Mouse (Mus musculus) cerebellum, adult 2 months (tissue): ENCODE data around the gene Ezr. TPM values are rescaled to one million over a fixed set of nuclear protein-coding genes. Genes with fewer than 3 reads are reported as not detected.
A peak's percentile ranks its signal among the peaks of the same experiment; 100 is the strongest.

Experiments
- DNase-seq, 2 experiments: peaks; one replicate each; pipeline ENCODE4 v3.0.0; 2021
- H3K27ac ChIP-seq: fragments of 200-500 bp; 2 replicates; pipeline ENCODE4 v1.5.1; 2012; ENCODE audit warnings: low read length, control low read depth, inconsistent platforms; ENCODE audit not compliant: insufficient read depth
- H3K27me3 ChIP-seq: fragments of 200-500 bp; 2 replicates; pipeline ENCODE4 v1.6.1; 2012; ENCODE audit warnings: inconsistent platforms, mild to moderate bottlenecking, low read length, moderate library complexity; ENCODE audit not compliant: control insufficient read depth, insufficient read depth
- H3K4me1 ChIP-seq: fragments of 200-500 bp; 2 replicates; pipeline ENCODE4 v1.6.1; 2011; ENCODE audit warnings: low read length; ENCODE audit not compliant: control insufficient read depth, insufficient read depth
- H3K4me3 ChIP-seq: fragments of 200-500 bp; replicated peaks from 2 replicates; pipeline ENCODE3; 2011; ENCODE audit warnings: mild to moderate bottlenecking, low read depth, low read length, control low read depth; ENCODE audit not compliant: insufficient read depth
- CTCF ChIP-seq: fragments of 200-500 bp; IDR thresholded peaks from 2 replicates; pipeline ENCODE4 v1.5.1; 2011; ENCODE audit warnings: low read depth, mild to moderate bottlenecking, control low read depth, low read length, moderate library complexity, borderline replicate concordance; ENCODE audit not compliant: insufficient read depth
- POLR2A ChIP-seq: fragments of 200-500 bp; IDR thresholded peaks from 2 replicates; pipeline ENCODE4 v1.6.1; 2011; ENCODE audit warnings: low read length, control low read depth, borderline replicate concordance; ENCODE audit not compliant: insufficient read depth
- WGBS: fragments of 180-500 bp; shearing (Covaris S2); methylation state at CpG from one replicate; pipeline ENCODE4 v1.1.7; 2018; 5-methylcytosine and 5-hydroxymethylcytosine counted together
- polyA plus RNA-seq: library from polyadenylated mRNA; depleted of rRNA; stranded (reverse); fragments of >200 nt; gene quantifications from 2 replicates; pipeline ENCODE4 v1.2.3, GENCODE M21; 2012

Ezr gene
- polyA plus RNA-seq, 1 experiment, result 12.1 TPM

DNA sequence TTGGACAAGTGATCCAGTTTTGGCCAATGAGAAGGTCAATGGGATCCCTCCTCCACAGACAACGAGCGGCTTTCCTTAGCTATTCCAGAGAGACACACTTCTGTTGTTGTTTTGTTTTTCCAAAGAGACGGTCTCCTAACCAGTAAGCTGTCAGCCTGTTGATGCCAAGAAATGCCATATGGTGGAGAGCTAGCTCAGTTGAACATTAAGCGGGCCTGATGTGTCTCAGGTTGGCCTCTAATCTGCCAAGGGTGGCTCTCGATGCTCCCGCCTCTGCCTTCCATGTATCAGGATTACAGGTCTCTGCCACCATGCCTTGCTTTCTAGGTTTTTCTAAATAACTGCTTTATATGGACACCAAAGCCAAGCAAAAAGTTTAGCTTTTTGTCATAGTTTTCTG, 21.5 kb upstream of the Ezr start:
- peak; percentile 27 to 73 for DNase-seq
- Histone ChIP-seq H3K4me1 (no peaks in the 10 kb centered on the region; the same call in 1 of the 2 replicates), H3K4me3 (no peak overlapping the region), H3K27me3 (no peaks in the 10 kb centered on the region; the same call in 1 of the 2 replicates), H3K27ac (no peak overlapping the region)
- TF ChIP-seq POLR2A (no peak), CTCF (no peak)
- 11% methylated on average over 6 of the region's 6 CpGs for WGBS

DNA sequence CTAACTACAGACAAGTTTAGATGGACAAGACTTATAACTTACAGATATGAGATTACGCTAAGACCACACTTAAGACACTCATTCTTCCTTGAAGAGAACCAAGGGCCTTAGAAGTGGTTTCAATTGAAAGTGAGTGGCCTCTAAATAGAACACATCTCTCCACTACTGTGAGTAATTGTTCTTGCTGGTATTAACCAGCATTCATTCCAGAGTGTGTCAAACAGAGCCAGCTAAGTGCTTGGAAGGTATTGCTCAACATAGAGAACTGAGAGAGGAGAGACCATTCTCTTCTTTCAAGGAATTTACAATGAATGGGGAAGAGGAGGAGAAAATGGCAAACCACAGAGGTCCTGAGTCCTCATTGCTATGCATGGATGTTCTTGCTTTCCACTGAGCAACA, 21.0 kb upstream of the Ezr start:
- no peak overlapping the region for H3K4me3 ChIP-seq
- WGBS, result 98% methylated on average over 1 of the region's 1 CpGs
- H3K27me3 ChIP-seq, result no peaks in the 10 kb centered on the region; the same call in 1 of the 2 replicates
- no peaks in the 10 kb centered on the region; the same call in 1 of the 2 replicates for H3K4me1 ChIP-seq
- DNase-seq, result no peak
- H3K27ac ChIP-seq, result no peak overlapping the region
- TF ChIP-seq CTCF, result no peak
- TF ChIP-seq POLR2A, result no peak

DNA sequence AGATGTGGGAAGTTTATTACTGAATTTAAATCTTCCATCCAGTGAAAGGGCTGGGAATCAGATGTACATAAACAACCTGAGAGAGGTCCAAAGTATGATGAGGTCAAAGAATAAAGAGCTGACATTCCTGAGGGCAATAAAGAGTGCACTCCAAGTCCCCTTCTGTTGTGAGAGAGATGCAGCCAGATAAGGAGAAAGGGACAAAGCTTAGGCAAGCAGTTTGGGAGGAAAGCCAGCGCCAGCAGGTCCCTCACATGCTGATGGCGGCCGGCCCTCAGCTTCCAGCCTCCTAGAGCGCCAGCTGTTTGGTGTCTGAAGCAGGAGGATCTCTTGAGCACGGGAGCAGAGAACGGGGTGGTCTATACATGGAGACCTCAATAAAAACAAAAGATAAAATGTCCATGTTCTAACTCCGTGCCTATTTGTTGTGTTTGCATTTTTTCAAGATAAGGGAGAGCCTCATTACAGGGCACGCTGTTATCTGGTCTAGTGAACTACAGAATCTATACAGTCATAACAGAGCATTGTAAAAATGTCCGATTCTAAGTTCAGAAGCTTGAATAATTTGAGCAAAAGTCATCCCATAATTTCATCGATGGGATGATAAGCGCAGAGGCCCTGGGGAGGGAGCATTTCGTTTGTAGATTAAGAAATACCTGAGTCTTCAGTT, 15.9 kb upstream of the Ezr start:
- Histone ChIP-seq H3K4me1 (no peaks in the 10 kb centered on the region), H3K27me3 (no peaks in the 10 kb centered on the region; the same call in 1 of the 2 replicates), H3K27ac (no peak overlapping the region), H3K4me3 (no peak overlapping the region)
- no peak for DNase-seq
- 74% methylated on average over 12 of the region's 12 CpGs for WGBS
- TF ChIP-seq POLR2A (no peak), CTCF (no peak)

DNA sequence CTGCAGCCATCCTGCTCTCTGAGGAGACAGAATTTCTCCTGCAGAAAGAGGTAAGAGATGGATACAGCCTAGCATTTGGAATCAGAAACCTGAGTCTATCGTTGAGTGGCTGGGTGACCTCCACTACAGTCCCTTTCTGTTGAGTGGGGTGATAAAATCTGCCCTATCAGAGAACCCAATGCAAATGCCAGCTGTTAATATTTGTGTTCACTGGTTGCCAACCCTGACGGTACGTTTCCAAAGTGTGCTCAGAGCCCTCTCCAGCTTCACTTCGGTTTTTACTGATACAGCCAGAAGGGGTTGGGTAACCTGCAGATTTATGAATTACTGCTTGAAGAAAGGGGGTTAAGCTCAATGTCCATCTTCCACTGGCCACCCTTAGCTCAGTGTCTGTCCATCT, 14.9 kb upstream of the Ezr start:
- H3K27me3 ChIP-seq, result no peaks in the 10 kb centered on the region; the same call in 1 of the 2 replicates
- TF ChIP-seq CTCF, result no peak
- no peak for TF ChIP-seq POLR2A
- WGBS, result 50% methylated on average over 4 of the region's 4 CpGs
- no peak for DNase-seq
- H3K4me3 ChIP-seq, result no peak overlapping the region
- H3K27ac ChIP-seq, result no peak overlapping the region
- no peaks in the 10 kb centered on the region for H3K4me1 ChIP-seq

DNA sequence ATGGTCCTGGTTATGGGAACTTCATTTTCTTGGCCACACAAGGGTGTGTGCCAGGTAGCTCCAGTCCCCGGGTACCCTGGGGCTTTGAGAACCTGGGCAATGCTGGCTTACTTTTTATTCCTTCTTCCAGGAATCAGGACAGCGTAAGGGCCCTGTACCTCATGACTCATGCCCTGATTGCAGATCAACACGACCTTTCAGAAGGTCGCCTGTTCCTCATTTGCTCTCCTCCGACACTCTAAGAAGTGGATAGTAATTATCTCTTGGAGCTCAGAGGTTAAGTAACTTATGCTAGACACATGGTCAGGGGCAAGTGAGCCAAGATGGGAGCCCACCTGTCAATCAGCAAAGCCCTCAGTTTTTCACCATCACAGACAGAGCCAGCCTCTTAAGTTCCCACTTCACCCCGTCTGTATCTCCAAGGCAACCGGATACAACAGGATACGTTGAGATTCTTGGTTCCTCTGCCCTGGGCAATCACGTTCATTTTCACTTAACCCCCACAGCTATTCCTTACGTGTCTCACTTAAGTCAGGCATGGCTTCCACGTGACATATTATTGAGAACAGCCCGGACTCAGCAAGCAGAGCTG, 11.7 kb upstream of the Ezr start:
- no peak for DNase-seq
- Histone ChIP-seq H3K27ac (no peak overlapping the region), H3K4me1 (peaks cover 6% of the 10 kb centered on the region; the same call in 1 of the 2 replicates), H3K4me3 (no peak overlapping the region), H3K27me3 (no peaks in the 10 kb centered on the region; the same call in 1 of the 2 replicates)
- 63% methylated on average over 12 of the region's 12 CpGs for WGBS
- TF ChIP-seq CTCF (no peak), POLR2A (no peak)

DNA sequence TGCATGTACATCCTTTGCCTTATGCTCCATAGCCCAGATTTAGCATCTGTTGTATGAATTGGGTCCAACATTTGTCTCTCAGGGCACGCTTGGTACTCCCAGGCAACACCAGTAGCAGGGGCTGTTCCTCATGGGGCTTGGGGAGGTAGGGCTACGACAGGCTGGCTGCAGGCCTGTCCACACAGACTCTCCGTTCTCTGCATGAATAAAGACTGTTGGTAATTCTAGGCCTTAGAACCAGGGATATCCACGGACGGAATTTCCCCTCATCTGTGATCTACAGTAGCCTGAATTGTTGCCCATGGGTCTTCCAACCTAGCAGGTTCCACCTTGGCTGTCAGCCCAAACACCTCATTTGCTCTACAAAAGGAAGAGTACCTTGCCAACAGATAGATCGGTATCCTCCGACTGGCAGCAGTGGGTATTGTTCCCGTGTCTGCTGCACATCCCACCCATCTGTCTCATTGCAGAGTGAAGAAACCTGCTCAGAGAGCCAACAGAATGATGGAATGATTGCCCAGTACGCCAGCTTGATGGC, 7.1 kb upstream of the Ezr start:
- Histone ChIP-seq H3K4me3 (no peak overlapping the region), H3K27ac (no peak overlapping the region), H3K27me3 (no peaks in the 10 kb centered on the region), H3K4me1 (peaks cover 6% of the 10 kb centered on the region; the same call in 1 of the 2 replicates)
- WGBS, result 29% methylated on average over 9 of the region's 9 CpGs
- no peak for TF ChIP-seq POLR2A
- TF ChIP-seq CTCF, result no peak
- DNase-seq, result peak; percentile 43 to 67

DNA sequence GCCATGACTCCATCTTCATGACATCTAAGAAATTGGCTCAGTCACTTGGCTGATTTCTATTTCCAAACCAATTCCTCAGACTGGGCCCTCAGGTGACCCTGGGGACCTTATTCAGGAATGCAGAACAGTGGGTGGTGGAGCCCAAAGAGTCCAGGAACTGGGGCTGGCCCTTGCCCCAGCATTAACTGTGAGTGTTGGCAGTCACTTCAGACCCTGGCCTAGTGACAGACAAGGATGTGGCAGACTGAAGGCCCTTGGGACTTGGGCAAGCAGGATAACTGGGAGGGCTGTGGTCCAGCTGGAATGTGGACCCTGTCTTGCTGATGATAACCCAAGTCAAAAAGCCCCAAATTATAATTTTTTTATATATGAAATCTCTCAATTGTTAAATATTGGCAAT, 6.5 kb upstream of the Ezr start:
- Histone ChIP-seq H3K4me1 (peaks cover 6% of the 10 kb centered on the region; the same call in 1 of the 2 replicates), H3K4me3 (no peak overlapping the region), H3K27me3 (no peaks in the 10 kb centered on the region), H3K27ac (no peak overlapping the region)
- TF ChIP-seq POLR2A (no peak), CTCF (no peak)
- peak; percentile 53 to 69 for DNase-seq

DNA sequence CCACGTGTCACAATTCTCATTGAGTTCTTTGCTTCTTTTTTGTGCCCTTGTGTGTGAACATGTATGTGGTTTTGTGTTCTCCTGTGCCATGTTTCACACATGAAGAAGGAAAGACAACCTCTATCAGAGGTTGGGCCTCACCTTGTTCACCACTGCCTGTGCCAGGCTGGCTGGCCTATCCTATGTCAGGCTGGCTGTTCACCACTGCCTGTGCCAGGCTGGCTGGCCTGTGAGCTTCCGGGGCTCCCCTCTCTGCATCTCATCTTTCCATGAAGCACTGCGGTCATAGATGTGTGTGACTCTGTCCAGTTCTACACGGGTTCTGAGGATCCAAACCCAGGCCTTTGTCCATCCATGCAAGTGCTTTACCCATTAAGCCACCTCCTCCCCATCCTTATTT, 4.7 kb upstream of the Ezr start:
- 86% methylated on average over 4 of the region's 4 CpGs for WGBS
- no peak for TF ChIP-seq POLR2A
- TF ChIP-seq CTCF, result no peak
- H3K27ac ChIP-seq, result no peak overlapping the region
- H3K27me3 ChIP-seq, result no peaks in the 10 kb centered on the region
- no peak for DNase-seq
- peaks cover 6% of the 10 kb centered on the region; the same call in 1 of the 2 replicates for H3K4me1 ChIP-seq
- no peak overlapping the region for H3K4me3 ChIP-seq
